Mouse (Mus musculus) ES-E14 (cell line): ENCODE results near the gene Slc38a3. TPM values are rescaled to one million over a fixed set of nuclear protein-coding genes. Genes with fewer than 3 reads are reported as not detected.

Source experiments
- DNase-seq: peaks from one replicate; pipeline ENCODE4 v3.0.0-alpha.2; 2013; ENCODE audit warnings: low read depth, low spot score
- H3K27ac ChIP-seq: 2 replicates; pipeline ENCODE4 v1.5.1; 2012; ENCODE audit warnings: low read depth, mild to moderate bottlenecking, low read length, moderate library complexity, mixed read lengths; ENCODE audit not compliant: poor library complexity, insufficient read depth, severe bottlenecking
- H3K36me3 ChIP-seq: 2 replicates; pipeline ENCODE4 v1.6.1; 2012; ENCODE audit warnings: mild to moderate bottlenecking, low read length, moderate library complexity, mixed read lengths; ENCODE audit not compliant: control insufficient read depth, poor library complexity, insufficient read depth, severe bottlenecking
- H3K4me1 ChIP-seq, 2 experiments: fragments of 150-350 bp in 1 of 2; sonication (generic) in 1 of 2; 2 replicates each; pipeline ENCODE4 v1.6.1; 2012; ENCODE audit warnings: low read length in 2 of 2, mild to moderate bottlenecking in 1 of 2, mixed read lengths in 1 of 2; ENCODE audit not compliant: control insufficient read depth in 2 of 2, insufficient read depth in 2 of 2, poor library complexity in 1 of 2
- H3K4me3 ChIP-seq, 2 experiments: fragments of 150-350 bp in 1 of 2; sonication (generic) in 1 of 2; 2 replicates each; pipeline ENCODE4 v1.5.1; 2012; ENCODE audit warnings: low read length in 2 of 2, low read depth in 1 of 2, mild to moderate bottlenecking in 1 of 2, mixed read lengths in 1 of 2; ENCODE audit not compliant: insufficient read depth in 1 of 2, poor library complexity in 1 of 2, severe bottlenecking in 1 of 2
- H3K9ac ChIP-seq: 2 replicates; pipeline ENCODE4 v1.6.1; 2012; ENCODE audit warnings: low read depth, mild to moderate bottlenecking, low read length, mixed read lengths; ENCODE audit not compliant: poor library complexity, insufficient read depth, severe bottlenecking
- H3K9me3 ChIP-seq: fragments of 150-350 bp; sonication (generic); 2 replicates; pipeline ENCODE4 v1.6.1; 2012; ENCODE audit warnings: low read depth, mild to moderate bottlenecking, low read length; ENCODE audit not compliant: control insufficient read depth, insufficient read depth
- CHD2 ChIP-seq: IDR thresholded peaks from 2 replicates; pipeline ENCODE4 v1.6.1; 2014; ENCODE audit warnings: mild to moderate bottlenecking, low read depth, low read length, inconsistent platforms
- HCFC1 ChIP-seq: IDR thresholded peaks from 2 replicates; pipeline ENCODE4 v1.6.1; 2012; ENCODE audit warnings: low read length, inconsistent platforms, borderline replicate concordance; ENCODE audit not compliant: insufficient read depth
- MAFK ChIP-seq: IDR thresholded peaks from 2 replicates; pipeline ENCODE4 v1.6.1; 2014; ENCODE audit warnings: mild to moderate bottlenecking, low read depth, low read length, inconsistent platforms; ENCODE audit not compliant: insufficient read depth
- ZC3H11A ChIP-seq: IDR thresholded peaks from 2 replicates; pipeline ENCODE4 v1.6.1; 2012; ENCODE audit warnings: low read depth, mild to moderate bottlenecking, inconsistent platforms, low read length, borderline replicate concordance
- ZNF384 ChIP-seq: IDR thresholded peaks from 2 replicates; pipeline ENCODE4 v1.6.1; 2012; ENCODE audit warnings: low read depth, low read length, inconsistent platforms
- in situ Hi-C, 2 experiments: fragments of 600-800 bp; cut with MboI; formaldehyde crosslinking; loops; one replicate each; pipeline ENCODE4 v1.15.1; 2025; ENCODE audit warnings: low sequenced_read_pairs in 2 of 2, inconsistent platforms in 1 of 2; ENCODE audit not compliant: unreplicated experiment in 2 of 2
- total RNA-seq: library from RNA; depleted of rRNA; stranded (reverse); fragments of 300-350 nt; gene quantifications from 2 replicates; pipeline ENCODE4 v1.2.3, GENCODE M21; 2012

The Slc38a3 gene
- total RNA-seq, 1 experiment, result 2.9 TPM

GRCm38 (mm10) chr9:107677091-107677784 lies 7.9 kb upstream of the Slc38a3 start:
- in situ Hi-C loops, result no loop called here
- Histone ChIP-seq H3K9me3 (no peaks in the 10 kb centered on the region), H3K4me1 (peaks cover 0 to 11% of the 10 kb centered on the region in 2 experiments; a peak in 1 of 4 replicates), H3K9ac (no peak overlapping the region), H3K4me3 (peak overlapping the region in 1 of 2 experiments; percentile 40; a peak in 2 of 4 replicates), H3K36me3 (no peaks in the 10 kb centered on the region), H3K27ac (no peak overlapping the region)
- no peak for TF ChIP-seq HCFC1
- TF ChIP-seq MAFK, result no peak
- no peak for TF ChIP-seq ZNF384
- TF ChIP-seq ZC3H11A, result no peak
- TF ChIP-seq CHD2, result no peak
- peak; percentile 85 for DNase-seq

GRCm38 (mm10) chr9:107676302-107676701 lies 7.0 kb upstream of the Slc38a3 start:
- peak overlapping the region; percentile 51 to 60; a peak in 3 of 4 replicates for H3K4me3 ChIP-seq
- H3K9ac ChIP-seq, result peak overlapping the region; percentile 34; the same call in 1 of the 2 replicates
- no peak overlapping the region for H3K27ac ChIP-seq
- TF ChIP-seq HCFC1 (no peak), ZC3H11A (no peak), MAFK (no peak), CHD2 (no peak), ZNF384 (no peak)
- peaks cover 0 to 11% of the 10 kb centered on the region in 2 experiments; a peak in 1 of 4 replicates for H3K4me1 ChIP-seq
- H3K9me3 ChIP-seq, result no peaks in the 10 kb centered on the region
- in situ Hi-C loops, result no loop called here
- no peak for DNase-seq
- no peaks in the 10 kb centered on the region for H3K36me3 ChIP-seq

GRCm38 (mm10) chr9:107675671-107676301 lies 6.5 kb upstream of the Slc38a3 start:
- Histone ChIP-seq H3K27ac (no peak overlapping the region), H3K4me1 (peaks cover 0 to 11% of the 10 kb centered on the region in 2 experiments; a peak in 1 of 4 replicates), H3K36me3 (no peaks in the 10 kb centered on the region), H3K9me3 (no peaks in the 10 kb centered on the region), H3K4me3 (peak overlapping the region; percentile 51 to 60), H3K9ac (peak overlapping the region; percentile 34)
- in situ Hi-C loops, result no loop called here
- DNase-seq, result peak; percentile 67
- TF ChIP-seq ZNF384 (no peak), HCFC1 (no peak), MAFK (peak; percentile 38; the same call in 1 of the 2 replicates), CHD2 (peak; percentile 83), ZC3H11A (peak; percentile 37; the same call in 1 of the 2 replicates)

GRCm38 (mm10) chr9:107674609-107675429 lies 5.5 kb upstream of the Slc38a3 start:
- in situ Hi-C loops, result no loop called here
- H3K4me3 ChIP-seq, result 0 out of 4 replicates have a peak overlapping the region, but pooled peaks of 1 of the 2 experiments have one; percentile 60
- no peak for DNase-seq
- TF ChIP-seq ZNF384, result no peak
- TF ChIP-seq MAFK, result no peak
- TF ChIP-seq HCFC1, result no peak
- TF ChIP-seq CHD2, result no peak
- no peak for TF ChIP-seq ZC3H11A
- H3K9ac ChIP-seq, result no peak overlapping the region; the same call in 1 of the 2 replicates
- H3K9me3 ChIP-seq, result no peaks in the 10 kb centered on the region
- no peak overlapping the region for H3K27ac ChIP-seq
- H3K4me1 ChIP-seq, result peaks cover 0 to 11% of the 10 kb centered on the region in 2 experiments; a peak in 1 of 4 replicates
- no peaks in the 10 kb centered on the region for H3K36me3 ChIP-seq
